Mouse (Mus musculus) yolk sac, embryonic 10.5 days (tissue): ENCODE measurements around the gene Sik3.

ENCODE experiments used
- DNase-seq: peaks from one replicate; pipeline ENCODE4 v3.0.0-alpha.2; 2017; ENCODE audit warnings: low spot score

Gene Sik3

DNA sequence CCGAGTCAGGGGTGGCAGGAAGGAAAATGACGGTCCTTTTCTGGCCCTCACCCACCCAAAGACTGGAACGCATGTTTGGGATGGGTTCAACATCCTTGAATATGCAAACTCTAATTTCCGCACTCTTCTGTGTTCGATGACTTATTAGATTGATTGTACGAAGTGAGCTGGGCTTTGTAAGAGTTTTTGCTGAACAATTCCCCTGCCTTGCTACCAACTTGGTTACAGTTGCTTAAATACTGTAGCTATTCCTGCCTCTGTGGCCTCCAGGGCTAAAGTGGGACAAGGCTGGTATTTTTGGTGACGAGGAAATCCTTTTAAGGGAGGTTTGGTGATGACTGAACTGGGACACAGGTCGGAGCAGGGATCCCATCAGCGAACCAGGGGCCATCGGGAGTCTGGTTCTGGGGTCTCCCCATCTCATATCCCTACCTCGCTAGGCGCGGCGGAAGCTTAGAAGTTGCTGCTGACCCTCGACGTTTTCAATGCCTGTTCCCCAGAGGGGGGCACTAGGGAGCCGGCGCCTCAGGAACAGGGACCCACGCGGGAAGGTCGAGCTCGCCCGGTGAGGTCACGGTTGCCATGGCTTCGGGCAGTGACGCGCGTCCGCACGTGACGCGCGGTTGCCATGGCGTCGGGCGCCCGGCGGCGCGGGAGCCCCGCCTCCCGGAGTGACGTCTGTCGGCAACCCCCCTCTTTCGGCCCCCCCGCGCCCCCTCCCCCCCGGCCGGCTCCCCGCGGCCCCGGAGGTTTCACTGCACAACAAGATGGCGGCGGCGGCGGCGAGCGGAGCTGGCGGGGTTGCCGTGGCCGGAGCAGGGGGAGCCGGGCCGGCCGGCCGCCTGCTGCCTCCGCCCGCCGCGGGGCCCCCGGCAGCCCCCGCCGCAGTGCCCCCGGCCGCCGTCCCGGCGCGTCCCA is at the start of gene Sik3, which contains the start of gene Pafah1b2:
Gene Sik3, plus strand, starts transcription at position 730 of the 918 bp plus-strand sequence.
Gene Pafah1b2, minus strand, starts transcription at position 600 of the 918 bp plus-strand sequence.
- DNase-seq, result peak; percentile 93

DNA sequence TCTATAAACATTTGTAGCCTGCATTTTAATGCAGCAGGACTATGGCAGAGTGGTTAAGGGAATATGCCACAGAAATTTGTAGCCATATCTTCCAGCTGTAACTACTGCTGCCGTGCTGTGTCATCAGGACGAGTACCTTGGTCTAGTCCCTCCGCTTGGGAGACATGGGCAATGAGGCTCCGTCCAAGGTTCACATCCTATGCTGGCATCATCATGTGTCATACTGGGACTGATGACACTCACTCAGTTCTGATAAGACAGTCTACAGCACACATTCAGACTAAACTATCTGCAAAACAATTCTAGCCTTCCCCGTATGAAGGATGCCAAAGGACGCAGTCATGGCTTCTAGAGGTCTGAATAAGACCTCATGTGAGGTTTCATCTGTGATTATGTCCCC is 49.0 kb upstream of the Sik3 start:
- DNase-seq, result no peak

DNA sequence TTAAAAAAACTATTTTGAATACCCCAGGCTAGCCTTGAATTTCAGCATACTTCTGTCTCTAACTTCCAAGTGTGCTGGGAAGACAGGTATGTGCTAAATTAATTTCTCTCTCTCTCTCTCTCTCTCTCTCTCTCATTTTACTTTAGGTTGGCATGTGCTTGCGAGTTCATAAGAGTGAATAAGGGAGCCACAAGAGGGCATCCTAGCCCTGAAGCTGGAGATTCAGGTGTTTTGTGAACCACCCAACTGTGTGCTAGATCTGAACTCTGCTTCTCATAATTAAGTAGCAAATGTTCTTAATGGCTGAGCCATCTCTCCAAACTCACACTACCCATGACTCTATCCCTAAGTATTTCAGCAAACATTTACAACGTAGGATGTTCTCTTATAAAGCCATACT is 35.7 kb upstream of the Sik3 start:
- DNase-seq, result no peak

DNA sequence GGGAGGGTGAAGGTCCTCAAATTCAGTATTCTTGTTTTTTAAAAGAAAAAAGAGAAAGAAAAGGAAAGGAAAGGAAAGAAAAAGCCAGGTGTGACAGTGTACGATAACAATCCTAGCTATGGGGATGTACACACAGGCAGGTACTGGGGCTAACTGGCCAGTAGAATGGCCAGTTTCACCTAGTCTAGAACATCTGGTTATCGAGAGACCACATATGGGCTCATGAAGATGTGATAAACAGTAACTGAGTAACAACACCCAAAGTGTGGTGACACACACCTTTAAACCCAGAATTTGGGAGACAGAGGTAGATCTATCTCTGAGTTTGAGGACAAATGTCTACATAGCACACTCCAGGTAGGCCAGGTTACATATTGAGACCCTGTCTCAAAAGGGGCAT is 32.8 kb upstream of the Sik3 start:
- no peak for DNase-seq

DNA sequence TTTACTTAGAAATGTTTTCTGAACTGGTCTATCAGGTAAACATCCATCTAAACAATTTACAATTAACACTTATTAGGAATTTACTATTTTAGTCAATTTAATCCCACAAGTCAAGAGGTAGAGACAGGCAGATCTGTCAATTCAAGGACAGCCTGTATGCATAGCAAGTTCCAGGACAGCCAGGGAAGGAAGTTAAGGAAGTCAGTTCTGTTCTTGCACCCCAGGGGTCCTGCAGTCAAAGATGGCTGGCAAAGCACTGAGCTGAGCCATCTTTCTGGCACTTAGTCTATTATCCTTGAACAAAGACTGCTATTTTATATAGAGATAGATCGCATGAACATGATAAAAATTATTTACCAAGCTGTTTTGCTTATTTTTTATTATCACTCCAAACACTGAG is 32.0 kb upstream of the Sik3 start:
- no peak for DNase-seq

DNA sequence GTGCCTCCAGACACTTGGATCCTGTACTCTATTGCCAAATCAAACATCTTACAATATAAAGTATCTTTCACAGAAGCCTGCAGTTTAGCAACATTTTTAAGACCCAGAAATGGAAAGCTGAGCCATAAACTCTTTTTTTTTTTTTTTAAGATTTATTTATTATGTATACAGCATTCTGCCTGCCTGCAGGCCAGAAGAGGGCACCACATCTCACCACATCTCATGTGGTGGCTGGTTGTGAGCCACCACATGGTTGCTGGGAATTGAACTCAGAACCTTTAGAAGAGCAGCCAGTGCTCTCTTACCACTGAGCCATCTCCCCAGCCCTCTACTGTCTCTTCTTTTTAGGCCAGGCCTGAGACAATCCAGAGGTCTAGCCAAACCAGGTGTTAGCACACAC is 31.3 kb upstream of the Sik3 start:
- no peak for DNase-seq

DNA sequence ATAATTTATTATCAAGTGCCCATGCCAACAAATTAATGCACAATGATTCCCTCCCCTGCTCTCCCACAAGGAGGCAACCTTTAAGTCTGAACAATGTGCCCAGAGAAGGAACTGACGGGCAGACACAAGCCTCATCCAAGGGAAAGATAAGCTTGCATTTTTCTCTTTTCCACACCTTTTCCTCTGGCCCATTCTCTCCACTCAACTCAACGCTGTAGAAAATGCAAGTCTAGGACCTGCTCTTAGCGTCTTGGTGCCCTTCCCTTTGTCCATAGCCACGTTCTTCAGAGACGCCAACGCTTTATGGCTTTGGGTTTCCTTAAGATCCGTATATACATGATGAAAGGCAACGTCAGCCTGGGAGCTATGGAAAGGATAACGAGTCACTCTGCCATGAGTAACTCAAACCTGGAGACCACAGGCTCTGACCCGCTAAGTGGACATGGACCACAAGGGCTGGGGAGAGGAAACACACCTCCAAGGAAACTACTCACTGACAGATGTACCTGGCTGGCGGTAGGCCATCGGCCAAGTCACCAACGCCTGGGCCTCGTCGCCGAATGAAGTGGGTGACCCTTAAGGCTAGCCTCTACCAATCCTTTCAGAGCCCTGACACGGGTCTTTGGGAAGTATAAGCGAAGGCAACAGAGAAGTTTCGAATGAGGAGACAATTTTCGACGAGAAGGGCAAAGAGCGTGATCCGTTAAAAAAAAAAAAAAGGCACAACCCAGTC is 28.8 kb upstream of the Sik3 start:
- peak; percentile 15 for DNase-seq

DNA sequence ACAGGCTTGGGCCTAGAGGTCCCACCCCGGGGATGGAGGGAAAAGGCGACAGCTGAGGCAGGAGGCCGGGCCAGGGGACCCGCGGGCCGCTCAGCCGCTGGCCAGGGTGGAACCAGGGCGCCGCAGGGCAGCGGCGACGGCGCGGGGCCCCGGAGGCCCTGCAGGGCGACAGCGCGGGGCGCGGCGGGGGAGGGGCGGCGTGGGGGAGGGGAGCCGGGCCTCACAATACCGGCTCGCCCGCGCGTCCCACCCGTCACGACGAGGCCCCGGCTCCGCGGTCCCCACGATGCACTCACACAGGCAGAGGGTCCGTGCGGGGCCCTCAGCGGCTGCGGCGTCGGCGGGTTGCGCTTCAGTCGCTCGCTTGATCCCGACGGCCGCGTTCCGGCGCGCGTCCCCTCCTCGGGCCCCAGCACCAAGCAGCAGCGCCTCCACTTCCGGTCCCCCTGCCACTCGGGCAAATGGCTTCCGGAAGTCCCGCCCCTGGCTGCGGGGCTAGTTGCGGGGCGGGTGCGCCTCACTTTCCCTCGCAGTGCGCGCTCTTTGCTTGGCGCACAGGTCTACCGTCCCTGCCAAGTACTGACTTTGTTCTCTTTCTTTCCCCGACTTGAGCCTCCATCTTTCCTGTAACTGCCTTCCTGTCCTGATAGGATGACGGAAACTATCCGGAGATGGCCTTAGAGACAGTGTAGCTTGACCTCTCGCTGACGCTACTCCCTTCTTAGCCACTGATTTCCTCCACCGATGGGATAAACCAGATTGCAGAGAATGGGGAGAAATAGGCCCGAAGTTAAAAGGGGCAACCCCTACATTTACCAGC is 28.0 kb upstream of the Sik3 start:
- DNase-seq, result peak; percentile 93

DNA sequence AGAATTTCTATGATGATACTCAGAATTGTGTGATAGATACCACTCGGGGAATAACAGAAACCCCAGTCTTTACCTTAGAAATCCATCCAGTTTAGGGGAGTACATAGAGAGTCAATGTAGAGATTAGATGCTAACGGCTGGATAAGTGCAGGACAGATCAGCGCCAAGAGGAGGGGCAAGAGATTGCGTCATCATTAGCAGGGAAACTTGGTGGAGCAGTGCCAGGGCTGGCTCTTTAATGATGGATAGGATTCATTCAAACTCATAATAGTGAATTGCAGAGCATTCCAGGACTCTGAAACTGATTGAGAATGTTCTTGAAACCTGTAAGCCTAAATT is 27.4 kb upstream of the Sik3 start:
- DNase-seq, result no peak

DNA sequence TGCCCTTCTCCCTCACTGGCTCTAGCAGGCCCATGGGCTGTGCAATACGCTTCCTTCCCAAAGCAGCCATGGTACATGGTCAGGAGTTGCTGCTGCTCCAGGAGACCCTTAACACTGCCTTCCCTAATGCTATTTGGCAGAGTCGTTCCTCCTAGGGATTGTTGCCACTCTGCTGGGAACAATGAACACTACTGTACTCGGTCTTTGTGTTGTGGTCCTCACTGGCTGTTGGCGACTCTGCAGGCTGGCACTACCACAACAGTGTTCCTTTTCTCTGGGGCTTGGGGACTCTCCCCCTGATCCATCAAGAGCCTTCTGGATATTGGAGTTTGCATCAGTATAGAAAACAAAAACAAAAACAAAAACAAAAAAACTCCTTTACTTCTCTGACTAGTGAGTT is 13.6 kb upstream of the Sik3 start:
- DNase-seq, result no peak

DNA sequence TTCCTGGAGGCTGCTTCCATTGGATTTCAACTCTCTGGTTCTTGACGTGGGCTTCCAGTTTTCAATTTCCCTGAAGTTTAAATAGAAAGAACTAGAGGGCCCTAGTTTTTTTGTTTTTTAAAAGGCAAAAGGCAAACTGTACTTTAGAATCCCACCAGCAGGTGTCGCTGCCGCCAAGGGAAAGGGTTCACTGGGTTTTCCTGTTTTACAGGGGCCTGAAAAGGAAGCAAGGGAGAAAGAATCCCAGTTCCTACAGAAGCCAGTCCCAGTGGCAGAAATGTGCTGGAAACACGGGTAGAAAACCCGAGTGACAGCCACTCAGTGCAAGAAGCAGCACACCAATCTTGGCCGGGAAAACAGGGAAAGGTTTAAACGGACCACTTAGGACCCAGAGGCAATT is 8.9 kb upstream of the Sik3 start:
- peak; percentile 59 for DNase-seq

DNA sequence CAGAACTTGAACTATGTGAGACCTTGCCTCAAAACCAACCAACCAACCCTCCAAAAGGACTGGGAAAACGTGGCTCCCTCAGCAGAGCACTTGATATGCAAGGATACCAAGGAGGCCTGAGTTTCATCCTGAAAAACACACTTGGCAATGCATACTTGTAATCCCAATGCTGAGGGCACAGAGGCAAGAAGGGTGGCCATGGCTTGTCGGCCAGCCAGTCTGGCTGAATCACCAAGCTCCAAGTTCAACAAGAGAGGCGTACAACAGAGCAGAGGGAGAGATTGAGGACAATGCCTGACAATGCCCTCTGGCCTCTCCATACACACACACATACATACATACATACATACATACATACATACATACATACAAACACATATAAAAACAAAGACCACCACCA is 8.1 kb upstream of the Sik3 start:
- DNase-seq, result no peak

DNA sequence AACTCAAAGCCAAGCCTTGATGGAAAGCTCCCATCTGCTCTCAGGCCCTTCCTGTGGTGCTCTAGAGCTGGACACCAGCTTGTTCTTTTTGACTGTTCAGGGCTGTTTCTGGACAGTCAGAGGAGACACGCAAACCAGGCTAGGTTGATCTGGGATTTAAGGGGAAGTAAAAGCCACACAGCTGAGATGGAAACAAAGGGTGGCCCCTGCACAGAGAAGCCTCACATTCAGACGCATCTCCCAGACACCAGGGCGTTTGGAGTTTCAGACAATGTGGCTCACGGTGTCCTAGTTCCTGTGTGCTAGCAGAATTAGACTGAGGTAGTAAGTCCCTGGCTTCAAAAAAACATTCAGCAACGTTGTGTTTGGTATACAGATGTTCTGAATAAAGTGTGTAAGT is 6.4 kb upstream of the Sik3 start:
- no peak for DNase-seq

DNA sequence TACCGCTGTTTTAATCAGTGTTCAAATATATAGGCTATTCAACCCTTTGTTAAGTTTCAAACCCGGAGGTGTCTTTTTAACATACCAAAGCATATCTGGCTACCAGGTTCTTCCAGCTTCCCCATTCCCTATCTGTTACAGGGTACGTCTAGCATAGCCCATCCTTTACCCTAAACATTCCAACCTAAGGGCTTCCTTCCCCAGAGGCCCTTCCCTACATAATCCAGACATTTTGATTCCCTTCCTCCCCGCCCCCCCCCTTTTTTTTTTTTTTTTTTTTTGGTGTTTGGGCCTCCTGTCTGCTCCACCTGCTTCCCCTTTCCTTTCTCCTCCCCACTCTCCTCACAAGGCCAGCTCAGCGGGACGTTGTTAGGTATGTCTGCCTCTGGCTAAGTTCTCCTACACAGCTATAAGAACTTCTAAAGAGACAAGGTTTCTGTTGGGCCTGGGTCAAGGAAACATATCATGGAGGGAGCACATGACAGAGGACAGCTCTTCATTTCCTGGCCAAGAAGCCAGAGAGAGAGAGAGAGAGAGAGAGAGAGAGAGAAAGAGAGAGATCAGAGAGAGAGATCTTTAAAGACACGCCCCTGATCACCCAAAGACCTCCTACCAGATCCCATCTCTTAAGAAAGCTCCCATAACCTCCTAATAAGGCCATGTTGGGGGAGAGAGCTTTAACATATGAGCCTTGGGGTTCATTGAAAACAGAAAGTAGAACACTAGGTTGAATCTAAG is 3.5 kb upstream of the Sik3 start:
- DNase-seq, result no peak

DNA sequence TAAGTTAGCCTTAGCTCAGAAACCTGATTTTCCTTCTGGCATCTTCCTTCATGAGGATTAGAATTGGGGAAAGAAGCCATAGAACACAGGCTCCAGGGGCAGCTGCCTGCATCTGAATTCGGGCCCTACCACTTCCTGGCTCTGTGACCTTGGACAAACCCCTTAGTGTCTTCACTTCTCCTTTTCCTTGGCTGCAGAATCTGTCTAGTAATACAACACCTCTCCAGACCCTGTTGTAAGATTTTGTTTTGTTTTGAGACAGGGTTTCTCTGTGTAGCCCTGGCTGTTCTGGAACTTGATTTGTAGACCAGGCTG is 3.0 kb upstream of the Sik3 start:
- no peak for DNase-seq

DNA sequence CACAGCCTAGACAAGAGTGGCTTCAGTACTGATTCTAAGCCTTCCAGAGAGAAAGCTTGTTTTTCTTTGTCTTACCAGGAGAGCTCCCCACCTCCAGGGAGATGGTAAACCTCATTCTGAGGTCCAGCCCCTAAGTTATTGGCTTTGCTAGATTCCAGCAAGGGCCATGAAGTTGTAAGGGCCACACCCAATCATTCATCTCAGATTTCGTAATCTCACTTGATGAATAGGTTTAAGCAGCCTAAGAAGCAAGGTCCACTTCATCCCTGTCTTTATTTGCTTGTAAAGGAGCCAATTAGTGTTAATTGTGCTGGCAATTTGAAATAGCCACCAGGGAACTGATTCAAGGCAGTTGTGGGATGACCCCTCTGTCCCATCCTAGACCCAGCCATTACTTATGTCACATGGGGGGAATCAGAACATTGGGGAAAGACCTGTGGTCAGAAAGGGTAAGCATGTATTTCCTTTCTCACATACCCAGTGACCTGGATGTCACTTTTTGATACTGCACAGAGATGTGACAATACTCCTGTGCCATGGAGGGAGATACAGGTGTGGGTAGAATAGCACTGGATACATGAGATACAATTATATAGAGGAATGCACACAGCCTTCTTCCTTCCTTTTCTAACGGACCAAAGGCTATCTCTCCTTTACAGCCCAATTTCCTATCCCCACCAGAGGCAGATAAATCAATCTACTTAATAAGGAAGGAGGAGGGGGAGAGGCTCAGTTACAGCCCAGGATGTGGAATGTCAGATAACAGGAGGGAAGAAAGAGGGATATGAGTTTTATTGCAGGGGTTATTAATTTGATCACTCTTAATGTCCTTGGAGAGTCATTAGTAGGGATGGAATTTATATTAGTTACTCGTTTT is 1.3 kb upstream of the Sik3 start:
- DNase-seq, result no peak

DNA sequence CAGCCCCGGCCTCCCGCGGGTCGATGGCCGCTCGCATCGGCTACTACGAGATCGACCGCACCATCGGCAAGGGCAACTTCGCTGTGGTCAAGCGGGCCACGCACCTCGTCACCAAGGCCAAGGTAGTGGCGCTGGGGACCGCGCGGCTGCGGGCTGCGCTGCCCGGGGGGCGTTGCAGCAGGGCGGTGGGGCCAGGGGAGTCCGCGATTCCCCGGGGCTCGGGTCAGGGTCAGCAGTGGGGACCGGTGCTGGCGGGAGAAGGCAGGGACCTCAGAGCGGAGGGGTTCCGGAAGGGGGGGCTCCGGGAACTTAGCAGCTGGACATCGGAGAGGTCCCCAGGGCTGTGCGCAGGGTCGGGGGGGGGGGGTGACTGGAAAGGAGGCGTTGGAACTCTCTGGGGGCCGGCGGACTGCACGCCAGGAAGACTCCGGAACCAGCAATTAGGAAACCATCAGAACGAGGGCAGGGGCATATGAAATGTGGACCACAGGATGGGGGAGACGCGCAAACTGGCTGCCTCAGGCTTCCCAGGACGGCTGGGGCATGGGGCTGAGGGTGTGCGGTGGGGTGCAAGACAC is 478 bp downstream of the Sik3 start:
- no peak for DNase-seq

DNA sequence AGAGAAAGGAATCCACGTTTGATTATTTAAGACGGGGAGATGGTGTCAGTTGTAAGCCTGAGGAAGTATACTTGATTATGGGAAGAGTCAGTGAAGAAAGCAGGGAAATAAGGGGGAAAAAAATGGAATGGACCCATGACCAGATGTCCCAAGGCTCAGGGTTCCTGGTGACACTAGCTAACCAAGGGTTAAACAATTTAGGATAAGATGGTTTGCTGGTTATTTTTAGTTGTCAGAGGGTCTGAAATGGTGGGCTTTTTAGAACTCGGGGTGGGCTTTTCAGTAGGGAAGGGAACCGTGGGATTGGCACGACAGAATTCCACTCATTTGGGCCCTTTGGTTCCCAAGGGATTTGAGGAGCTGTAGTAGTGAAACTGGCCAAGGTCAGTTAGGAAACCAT is 996 bp downstream of the Sik3 start:
- DNase-seq, result no peak

DNA sequence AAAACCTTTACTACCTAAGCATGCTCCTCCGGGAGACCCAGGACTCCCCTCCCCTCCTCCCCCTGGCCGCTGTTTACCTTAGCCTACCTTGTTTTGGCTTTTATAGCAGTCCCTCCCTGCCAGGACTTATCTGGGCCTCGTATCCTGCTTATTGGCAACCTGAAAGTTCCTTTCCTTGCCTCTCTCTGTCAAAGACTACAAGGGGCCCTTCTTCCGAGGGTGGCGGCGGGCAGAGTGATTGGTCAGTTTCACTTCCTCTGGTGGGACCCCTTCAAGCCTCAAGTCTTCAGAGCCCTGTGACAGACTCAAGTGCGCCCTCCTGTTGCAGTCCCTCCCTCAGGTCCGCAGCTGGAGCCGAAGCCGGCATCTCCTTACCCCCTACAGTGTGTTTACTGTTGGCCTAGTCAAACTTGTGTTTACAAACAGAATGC is 1.6 kb downstream of the Sik3 start:
- DNase-seq, result peak; percentile 71

DNA sequence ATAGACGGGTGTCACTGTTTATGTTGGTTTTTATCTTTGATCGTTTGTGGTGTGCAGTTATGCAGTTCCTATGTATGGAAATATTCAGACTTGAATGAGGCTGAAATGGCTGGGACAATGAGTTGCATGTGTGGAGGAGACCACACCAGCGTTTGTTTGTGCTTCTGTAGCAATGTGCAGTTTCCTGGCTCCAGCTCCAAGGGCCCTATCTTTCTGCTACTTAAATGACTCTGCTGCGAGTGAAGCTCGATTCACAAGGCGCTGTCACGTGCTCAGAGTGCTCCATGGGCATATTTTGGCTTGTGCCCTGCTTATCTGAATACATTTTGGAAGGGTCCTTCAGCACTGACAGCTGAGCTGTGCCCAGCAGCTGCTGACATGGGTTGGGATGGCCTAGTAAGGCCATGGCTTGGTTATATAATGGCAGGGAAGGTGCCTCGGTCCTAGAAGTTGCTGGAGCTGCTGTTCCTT is 2.5 kb downstream of the Sik3 start:
- peak; percentile 33 for DNase-seq
